Mouse (Mus musculus) mouse trophoblast stem cell (cell line): ENCODE measurements around the gene Rbm5.

Experiments
- in situ Hi-C, 2 experiments: fragments of 300-500 bp; cut with MseI, MboI; formaldehyde crosslinking; loops; 2 replicates in 1 of 2; 3 replicates in 1 of 2; pipeline ENCODE4 v1.15.1; 2025

Rbm5 gene

DNA sequence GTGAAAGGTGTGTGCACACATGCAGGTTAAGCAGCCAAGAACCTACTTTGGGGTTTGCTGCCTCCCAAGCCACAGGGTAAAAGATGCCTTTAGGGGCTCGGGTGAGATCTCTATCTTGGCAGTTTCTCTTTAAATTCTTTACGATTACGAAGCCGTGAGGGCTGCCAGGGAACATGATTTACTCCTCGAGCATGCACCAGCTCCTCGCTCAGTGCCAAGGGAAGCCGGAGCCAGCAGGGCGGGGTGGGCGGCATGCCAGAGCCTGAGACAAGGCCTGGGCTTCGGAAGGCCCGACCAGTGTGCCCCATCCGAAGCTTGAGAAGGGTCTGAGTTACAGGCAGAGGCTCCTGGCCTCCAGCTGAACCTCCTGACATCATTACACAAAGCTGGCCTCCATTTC is 69.2 kb downstream of the Rbm5 start:
- in situ Hi-C loops = loop anchor here in 1 of 2 experiments (5.0 kb wide), 1 partner anchor 36 kb away; no protein-coding TSS in a partner anchor

GRCm38 (mm10) chr9:107700114-107700571 is 70.7 kb downstream of the Rbm5 start:
- in situ Hi-C loops = loop anchor here in 1 of 2 experiments (5.0 kb wide), 1 partner anchor 37 kb away; no protein-coding TSS in a partner anchor

- in situ Hi-C loops = no loop called here
Observed at GRCm38 (mm10) chr9:107699376-107699980, 71.3 kb downstream of the Rbm5 start.

GRCm38 (mm10) chr9:107698611-107699190 is 72.1 kb downstream of the Rbm5 start:
- in situ Hi-C loops = no loop called here

GRCm38 (mm10) chr9:107697811-107698521 is 72.8 kb downstream of the Rbm5 start:
- in situ Hi-C loops = no loop called here

DNA sequence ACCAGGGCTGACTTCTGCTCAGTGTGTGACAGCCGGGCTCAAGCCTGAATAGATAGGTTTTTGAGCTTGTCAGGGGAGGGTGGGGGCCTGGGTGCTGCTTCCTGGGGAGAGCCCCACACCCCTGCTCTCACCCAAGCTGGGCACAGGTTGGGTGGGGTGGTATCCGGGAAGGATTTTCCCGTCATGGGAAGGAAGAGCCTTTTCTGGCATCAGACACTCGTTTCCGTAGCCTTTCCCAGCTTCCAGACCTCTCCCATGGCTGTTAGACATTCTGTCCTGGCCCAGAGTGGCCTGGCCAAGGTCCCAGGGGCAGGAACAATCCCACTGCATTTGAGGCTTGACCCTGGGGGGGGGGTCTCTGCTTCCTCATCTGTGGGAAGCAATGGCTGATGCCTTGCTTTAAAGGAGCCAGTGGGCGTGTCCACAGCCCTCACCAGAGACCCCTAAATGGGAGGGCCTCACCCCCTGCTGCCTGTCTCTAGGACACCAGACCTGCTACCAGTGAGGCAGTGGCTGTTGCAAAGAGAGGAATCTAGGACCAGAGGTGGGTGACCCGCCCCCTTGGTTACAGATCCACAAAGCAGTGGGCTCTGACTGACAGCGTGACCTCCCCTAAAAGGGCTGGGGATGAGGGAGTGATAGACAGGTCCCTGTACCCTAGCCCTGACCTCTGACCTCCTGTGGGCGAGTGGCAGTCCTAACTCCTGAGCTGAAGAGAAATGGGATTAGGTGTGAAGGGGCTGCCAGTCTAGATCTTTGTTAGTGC is 73.8 kb downstream of the Rbm5 start:
- in situ Hi-C loops = no loop called here

- in situ Hi-C loops = no loop called here
Observed at GRCm38 (mm10) chr9:107696106-107696479, 74.7 kb downstream of the Rbm5 start.

DNA sequence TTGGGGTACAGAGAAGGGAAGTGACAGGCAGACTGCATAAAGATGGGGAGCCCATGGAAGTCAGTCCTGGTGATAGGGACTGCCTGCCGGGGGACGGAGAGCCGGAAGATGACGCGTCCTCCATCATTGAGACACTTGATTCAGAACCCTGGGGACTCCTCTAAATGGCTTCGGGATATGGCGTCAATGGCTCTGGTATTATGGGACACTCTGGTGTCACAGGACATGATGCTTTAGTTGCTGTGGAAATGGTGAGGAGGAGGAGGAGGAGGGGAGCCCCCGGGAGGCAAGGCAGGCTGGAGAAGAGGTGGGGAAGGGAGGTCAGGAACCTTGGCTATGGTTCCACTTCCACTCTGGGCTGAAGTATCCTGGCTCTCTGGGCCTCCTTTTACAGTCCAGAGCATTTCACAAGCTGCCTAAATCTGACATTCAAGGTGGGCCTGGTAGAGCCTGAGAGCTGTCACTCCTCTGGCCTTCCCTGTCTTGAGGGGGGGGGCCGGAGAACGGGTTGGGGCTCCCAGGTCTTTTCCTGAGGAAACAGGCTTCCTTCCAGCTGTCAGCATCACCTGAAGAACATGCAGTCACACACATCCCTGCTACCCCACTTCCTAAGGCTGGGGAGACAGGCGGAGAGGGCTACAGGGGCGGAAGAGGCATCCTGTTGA is 75.2 kb downstream of the Rbm5 start:
- in situ Hi-C loops = no loop called here

DNA sequence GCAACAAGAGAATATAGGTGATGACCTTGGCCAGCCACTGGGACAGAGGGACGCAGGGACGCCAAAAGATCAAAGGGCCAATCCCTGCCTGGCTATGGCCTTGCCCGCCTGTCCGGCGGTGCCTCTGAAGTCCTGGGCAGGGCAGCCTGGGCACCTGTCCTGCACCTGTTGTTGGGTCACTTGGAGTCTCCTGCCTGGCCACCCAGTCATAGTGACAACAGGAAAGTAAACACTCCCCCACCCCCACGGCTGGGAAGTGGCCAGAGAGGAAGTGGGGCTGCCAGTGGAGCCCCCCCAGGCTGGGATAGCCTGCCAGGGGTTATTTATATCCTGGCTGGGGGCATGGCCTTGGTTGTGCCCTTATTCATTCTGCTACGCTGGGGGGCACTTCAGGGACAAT is 76.2 kb downstream of the Rbm5 start:
- in situ Hi-C loops = loop anchor here in 1 of 2 experiments (5.0 kb wide), 1 partner anchor 43 kb away; no protein-coding TSS in a partner anchor

- in situ Hi-C loops = loop anchor here in 1 of 2 experiments (5.0 kb wide), 1 partner anchor 44 kb away; no protein-coding TSS in a partner anchor
Observed at GRCm38 (mm10) chr9:107693433-107693987, 77.3 kb downstream of the Rbm5 start.

GRCm38 (mm10) chr9:107692785-107693184 is 78.0 kb downstream of the Rbm5 start:
- in situ Hi-C loops = loop anchor here in 1 of 2 experiments (5.0 kb wide), 1 partner anchor 45 kb away; no protein-coding TSS in a partner anchor

DNA sequence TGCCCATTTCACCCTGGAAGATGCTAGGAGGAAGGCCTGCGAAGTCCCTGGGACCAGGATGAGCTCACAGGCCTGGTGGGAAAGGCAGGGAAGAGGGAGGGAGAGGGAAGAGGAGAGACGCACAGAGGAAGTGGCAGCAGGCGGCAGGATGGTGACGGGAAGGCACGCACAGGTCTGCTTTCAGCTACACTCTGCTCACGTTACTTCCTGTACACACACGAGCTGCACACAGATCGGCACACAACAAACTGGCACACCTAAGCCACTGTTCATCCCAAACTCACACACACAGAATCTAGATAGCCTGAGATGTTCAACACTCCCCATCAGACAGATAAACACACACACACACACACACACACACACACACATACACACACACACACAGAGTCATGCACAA is 80.4 kb downstream of the Rbm5 start:
- in situ Hi-C loops = loop anchor here in 1 of 2 experiments (5.0 kb wide), 1 partner anchor 47 kb away; no protein-coding TSS in a partner anchor
